Mouse (Mus musculus) spleen, adult 2 months (tissue): ENCODE results near the gene Olfr473.

ENCODE experiments used
- CTCF ChIP-seq: fragments of 200-500 bp; IDR thresholded peaks from 2 replicates; pipeline ENCODE4 v1.5.1; 2011; ENCODE audit warnings: mild to moderate bottlenecking, inconsistent platforms; ENCODE audit not compliant: insufficient read depth, insufficient read length, insufficient replicate concordance; ENCODE audit errors: extremely low read depth
- POLR2A ChIP-seq: fragments of 200-500 bp; IDR thresholded peaks from 2 replicates; pipeline ENCODE4 v1.6.1; 2011; ENCODE audit warnings: low read depth, low read length, inconsistent platforms

DNA sequence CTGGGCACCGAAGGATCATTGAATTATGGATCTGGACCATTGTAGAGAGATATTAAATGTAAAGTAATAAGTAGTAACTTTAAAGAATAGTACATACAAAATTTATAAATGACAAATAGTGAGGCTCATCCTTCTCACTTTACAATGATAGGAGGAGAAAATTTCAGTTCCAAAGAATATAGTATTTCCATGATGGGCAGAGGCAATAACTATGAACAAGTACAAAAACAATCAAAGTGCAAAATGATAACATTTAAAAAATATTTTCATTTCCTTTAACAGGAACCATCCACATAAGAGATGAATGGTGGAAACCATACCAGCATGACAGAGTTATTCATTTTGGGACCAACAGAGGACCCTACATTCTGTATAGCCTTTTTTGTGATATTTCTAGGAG, 24.1 kb downstream of the Olfr473 start, which contains the start of gene Olfr474:
- TF ChIP-seq CTCF: no peak
- TF ChIP-seq POLR2A: no peak
